Mouse (Mus musculus) heart, adult 11 months (tissue): ENCODE measurements at regions not wholly inside any gene's neighbourhood (a gene's known extent, or its start where the extent isn't known, plus 50 kb on each side); places are given as distances from the start of the nearest gene placed in this dataset.

Experiments used
- DNase-seq: peaks from one replicate; pipeline ENCODE4 v3.0.0; 2022

DNA sequence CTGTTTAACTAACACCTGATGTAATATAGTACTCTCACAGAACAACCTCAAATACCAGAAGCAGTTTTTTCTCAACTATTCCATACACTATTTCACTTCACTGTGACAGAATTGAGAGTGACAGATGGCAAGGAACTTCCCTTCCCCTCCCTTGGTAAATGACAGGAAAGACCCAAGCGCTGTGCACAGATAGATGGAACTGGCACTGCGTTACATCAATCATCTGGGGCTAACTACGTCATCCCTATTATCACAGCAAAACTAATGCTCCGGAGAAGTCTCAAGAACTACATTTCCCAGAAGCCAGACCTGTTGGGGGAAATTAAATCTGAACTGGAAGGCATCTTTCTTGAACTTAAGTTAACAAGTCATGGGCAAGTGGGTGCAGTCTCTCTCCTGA lies 493.6 kb upstream of the Gm5415 start:
- DNase-seq, result no peak

- no peak for DNase-seq
Measured at GRCm38 (mm10) chr1:33031991-33032390, 484.9 kb upstream of the Gm5415 start.

DNA sequence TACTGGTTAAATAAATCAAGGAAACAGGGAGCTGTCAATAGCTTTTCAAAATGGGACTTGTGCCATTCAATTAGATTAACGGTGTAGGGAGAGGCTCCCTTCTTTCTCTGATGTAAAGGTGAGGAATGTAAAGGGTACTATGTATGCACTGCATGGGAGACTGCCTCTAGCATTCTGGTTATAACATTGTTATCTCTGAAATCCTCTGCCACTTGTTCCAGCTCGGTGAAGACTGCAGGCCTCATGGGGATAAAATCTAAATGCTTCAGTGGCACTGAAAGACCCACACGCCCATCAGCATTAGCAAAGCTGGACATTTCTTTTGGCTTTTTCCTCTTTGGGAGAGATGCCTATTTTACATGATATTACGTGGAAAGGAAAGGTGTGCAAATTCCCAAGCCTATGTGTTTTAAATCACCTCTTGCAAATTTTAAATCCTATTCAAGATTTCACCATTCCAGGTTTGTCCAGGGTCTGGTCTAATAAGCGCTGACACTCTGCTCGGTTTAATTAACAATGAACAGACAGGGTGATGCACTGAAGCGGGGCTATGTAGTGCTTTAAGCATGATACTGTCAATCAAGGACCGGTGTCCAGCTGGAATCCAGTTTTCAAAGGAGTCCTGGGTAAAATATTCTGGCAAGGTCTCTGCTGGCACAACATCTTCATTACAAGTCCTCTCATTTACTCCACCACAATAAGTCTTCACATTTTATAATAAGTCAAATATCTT lies 479.8 kb upstream of the Gm5415 start:
- no peak for DNase-seq

- no peak for DNase-seq
Measured at GRCm38 (mm10) chr1:33025379-33025778, 478.3 kb upstream of the Gm5415 start.

GRCm38 (mm10) chr1:33022852-33023251 lies 475.8 kb upstream of the Gm5415 start:
- no peak for DNase-seq

- no peak for DNase-seq
Measured at GRCm38 (mm10) chr1:33003992-33004391, 456.9 kb upstream of the Gm5415 start.

GRCm38 (mm10) chr1:32964957-32965356 lies 417.9 kb upstream of the Gm5415 start:
- DNase-seq, result no peak

- DNase-seq, result no peak
Measured at GRCm38 (mm10) chr1:32959316-32959715, 412.2 kb upstream of the Gm5415 start.

GRCm38 (mm10) chr1:32946254-32946653 lies 399.2 kb upstream of the Gm5415 start:
- DNase-seq, result no peak

DNA sequence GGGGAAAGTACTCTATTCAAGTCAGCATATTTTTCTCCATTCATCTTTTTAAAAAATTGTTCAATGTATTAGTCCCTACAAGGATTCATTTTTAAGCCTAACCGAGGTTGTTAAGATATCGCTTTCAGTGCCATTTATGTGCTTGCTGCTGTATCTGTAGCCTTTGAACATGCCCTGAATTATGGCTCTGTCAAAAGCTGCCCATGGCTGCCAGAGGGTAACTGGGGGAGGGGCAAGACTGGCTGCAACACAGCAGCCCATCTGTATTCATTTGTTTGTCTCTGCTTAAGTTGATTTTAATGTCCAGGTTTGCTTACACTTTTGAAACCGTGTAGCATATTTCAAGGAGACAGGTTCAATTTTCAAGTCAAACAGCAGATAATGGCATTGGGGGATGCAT lies 383.3 kb upstream of the Gm5415 start:
- DNase-seq, result no peak

- DNase-seq, result no peak
Measured at GRCm38 (mm10) chr1:32902437-32902836, 355.3 kb upstream of the Gm5415 start.

- no peak for DNase-seq
Measured at GRCm38 (mm10) chr1:32887728-32888127, 340.6 kb upstream of the Gm5415 start.

DNA sequence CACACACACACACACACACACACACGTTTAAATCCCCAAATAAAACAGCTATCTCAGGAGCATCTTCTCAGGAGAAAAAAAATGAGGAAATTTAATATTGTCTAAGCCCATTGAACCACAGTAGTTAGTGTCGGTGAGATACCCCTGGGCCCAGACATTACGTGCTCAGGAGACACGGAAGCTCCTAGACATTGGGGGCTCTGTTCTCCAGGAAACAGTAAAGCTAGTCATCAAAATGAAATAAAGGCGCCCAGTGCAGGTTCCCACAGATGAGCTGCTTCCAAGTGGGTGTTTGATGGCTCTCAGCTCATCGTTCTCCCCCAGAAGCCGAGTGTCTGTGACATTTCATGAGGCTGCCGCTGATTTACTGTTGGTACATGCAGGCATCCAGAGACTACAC lies 325.8 kb upstream of the Gm5415 start:
- DNase-seq, result no peak

- DNase-seq, result no peak
Measured at GRCm38 (mm10) chr1:32866111-32866510, 319.0 kb upstream of the Gm5415 start.

- no peak for DNase-seq
Measured at GRCm38 (mm10) chr1:32858040-32858439, 310.9 kb upstream of the Gm5415 start.
